Mouse (Mus musculus) midbrain, embryonic 15.5 days (tissue): ENCODE results near the gene Gje1. TPM values are rescaled to one million over a fixed set of nuclear protein-coding genes. Genes with fewer than 3 reads are reported as not detected.

Experiments used
- ATAC-seq: fragments of 200-750 bp; cut with Nextera tagmentation; replicated peaks from 2 replicates; pipeline ENCODE4 v1.8.0; 2017; ENCODE audit warnings: moderate TSS enrichment
- H3K27ac ChIP-seq: fragments of 300-500 bp; sonication (generic); 2 replicates; pipeline ENCODE4 v1.5.1; 2015; ENCODE audit warnings: mild to moderate bottlenecking, inconsistent platforms
- H3K27me3 ChIP-seq: fragments of 300-500 bp; sonication (generic); replicated peaks from 2 replicates; pipeline ENCODE4 v1.6.1; 2015; ENCODE audit warnings: inconsistent platforms
- H3K36me3 ChIP-seq: fragments of 300-500 bp; sonication (generic); replicated peaks from 2 replicates; pipeline ENCODE4 v1.6.1; 2015; ENCODE audit warnings: inconsistent platforms
- H3K4me1 ChIP-seq: fragments of 300-500 bp; sonication (generic); 2 replicates; pipeline ENCODE4 v1.6.1; 2015; ENCODE audit warnings: inconsistent platforms
- H3K4me2 ChIP-seq: fragments of 300-500 bp; sonication (generic); 2 replicates; pipeline ENCODE4 v1.6.1; 2015; ENCODE audit warnings: inconsistent platforms, mild to moderate bottlenecking, moderate library complexity
- H3K4me3 ChIP-seq: fragments of 300-500 bp; sonication (generic); 2 replicates; pipeline ENCODE4 v1.5.1; 2015; ENCODE audit warnings: mild to moderate bottlenecking, inconsistent platforms
- H3K9ac ChIP-seq: fragments of 300-500 bp; sonication (generic); 2 replicates; pipeline ENCODE4 v1.6.1; 2015; ENCODE audit warnings: mild to moderate bottlenecking, inconsistent platforms
- H3K9me3 ChIP-seq: fragments of 300-500 bp; sonication (generic); 2 replicates; pipeline ENCODE4 v1.6.1; 2016; ENCODE audit warnings: inconsistent platforms
- WGBS: fragments of 180-500 bp; shearing (Covaris S2); methylation state at CpG from one replicate; pipeline ENCODE4 v1.1.7; 2015; ENCODE audit warnings: mixed read lengths; 5-methylcytosine and 5-hydroxymethylcytosine counted together
- polyA plus RNA-seq: library from polyadenylated mRNA; unstranded; fragments of >200 nt; fragmentation: Nextera tagmentation; extraction: Ambion mirVana; gene quantifications from 2 replicates; pipeline ENCODE4 v1.2.1, GENCODE M21; 2015

Gene Gje1
- polyA plus RNA-seq: not detected in 2 replicates

GRCm38 (mm10) chr10:14718114-14718513 is at the start of gene Gje1:
Gje1 (minus strand) TSS chr10:14718214.
- no peaks in the 10 kb centered on the region for H3K36me3 ChIP-seq
- no peaks in the 10 kb centered on the region for H3K27me3 ChIP-seq
- H3K27ac ChIP-seq: no peak within 1 kb of the TSS
- ATAC-seq: no peak
- H3K9ac ChIP-seq: no peak within 1 kb of the TSS
- H3K4me1 ChIP-seq: no peaks in the 10 kb centered on the region
- no peaks in the 10 kb centered on the region for H3K9me3 ChIP-seq
- 49% methylated on average over 3 of the region's 3 CpGs for WGBS
- no peak within 1 kb of the TSS for H3K4me3 ChIP-seq
- H3K4me2 ChIP-seq: no peak within 1 kb of the TSS

DNA sequence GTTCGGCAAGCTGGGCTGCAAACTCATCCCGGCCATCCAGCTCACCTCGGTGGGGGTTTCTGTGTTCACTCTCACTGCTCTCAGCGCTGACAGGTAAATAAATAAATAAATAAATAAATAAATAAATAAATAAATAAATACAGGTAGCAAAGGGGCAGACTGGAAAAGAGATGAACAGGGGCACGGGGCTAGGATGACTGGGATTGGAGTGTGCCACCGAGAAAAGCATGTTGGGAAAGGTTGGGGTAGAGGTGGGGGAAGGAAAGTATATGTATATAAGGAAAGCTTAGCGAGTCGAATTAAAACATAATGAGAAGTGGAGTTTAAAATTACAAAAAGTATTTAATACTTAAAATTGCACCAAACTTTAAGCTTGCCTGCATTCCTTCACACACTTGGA is 42.6 kb upstream of the Gje1 start:
- H3K27ac ChIP-seq: no peak overlapping the region
- ATAC-seq: peak; percentile 66; the same call in 1 of the 2 replicates
- H3K9ac ChIP-seq: peak overlapping the region; percentile 13; the same call in 1 of the 2 replicates
- H3K4me3 ChIP-seq: peak overlapping the region; percentile 44
- WGBS: 20% methylated on average over 8 of the region's 8 CpGs
- H3K27me3 ChIP-seq: no peaks in the 10 kb centered on the region
- H3K4me1 ChIP-seq: peaks cover 10% of the 10 kb centered on the region
- no peaks in the 10 kb centered on the region for H3K36me3 ChIP-seq
- H3K9me3 ChIP-seq: no peaks in the 10 kb centered on the region
- peak overlapping the region; percentile 84 for H3K4me2 ChIP-seq

DNA sequence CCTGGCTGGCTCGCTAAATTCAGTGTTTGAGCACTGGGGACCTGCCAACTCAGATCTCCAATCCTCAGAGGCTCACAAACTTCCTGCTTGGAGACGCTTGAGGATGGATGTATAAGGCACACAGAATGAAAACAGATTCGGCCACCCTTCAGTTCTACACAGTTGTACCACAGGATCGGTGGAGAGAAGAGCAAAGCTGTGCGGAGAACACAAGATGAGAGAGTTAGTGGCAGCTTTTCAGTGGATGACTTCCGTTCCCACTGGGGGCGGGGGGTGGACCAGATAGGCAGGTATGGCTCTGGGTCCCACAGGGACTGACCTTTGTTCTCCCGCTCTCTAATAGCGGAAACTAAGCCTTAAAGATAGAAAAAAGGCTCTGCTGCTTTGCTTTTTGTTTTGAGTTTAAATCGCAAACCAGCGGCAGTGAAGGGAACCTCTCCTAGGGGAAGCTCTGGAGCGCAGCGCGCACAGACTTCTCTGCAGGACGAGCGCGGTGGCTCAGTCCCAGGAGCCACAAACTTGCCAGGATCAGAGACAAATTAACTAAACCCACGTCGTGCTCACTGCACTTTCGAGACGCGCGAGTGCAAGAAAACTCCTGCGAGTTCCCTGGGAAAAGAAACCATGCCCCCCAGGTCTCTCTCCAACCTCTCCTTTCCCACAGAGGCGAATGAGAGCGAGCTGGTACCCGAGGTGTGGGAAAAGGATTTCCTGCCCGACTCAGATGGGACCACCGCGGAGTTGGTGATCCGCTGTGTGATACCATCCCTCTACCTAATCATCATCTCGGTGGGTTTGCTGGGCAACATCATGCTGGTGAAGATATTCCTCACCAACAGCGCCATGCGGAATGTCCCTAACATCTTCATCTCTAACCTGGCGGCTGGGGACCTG is 41.9 kb upstream of the Gje1 start:
- peak; percentile 77 for ATAC-seq
- H3K4me2 ChIP-seq: peak overlapping the region; percentile 84
- H3K36me3 ChIP-seq: no peaks in the 10 kb centered on the region
- peak overlapping the region; percentile 13; the same call in 1 of the 2 replicates for H3K9ac ChIP-seq
- peaks cover 10% of the 10 kb centered on the region for H3K4me1 ChIP-seq
- H3K27me3 ChIP-seq: no peaks in the 10 kb centered on the region
- H3K9me3 ChIP-seq: no peaks in the 10 kb centered on the region
- WGBS: 1% methylated on average over 35 of the region's 35 CpGs
- peak overlapping the region; percentile 44 for H3K4me3 ChIP-seq
- H3K27ac ChIP-seq: no peak overlapping the region

GRCm38 (mm10) chr10:14734285-14734684 is 16.3 kb upstream of the Gje1 start:
- no peaks in the 10 kb centered on the region for H3K4me1 ChIP-seq
- H3K4me3 ChIP-seq: no peak overlapping the region
- 8% methylated on average over 2 of the region's 2 CpGs for WGBS
- no peak overlapping the region for H3K4me2 ChIP-seq
- H3K36me3 ChIP-seq: no peaks in the 10 kb centered on the region
- ATAC-seq: peak; percentile 73
- H3K9me3 ChIP-seq: no peaks in the 10 kb centered on the region
- H3K27ac ChIP-seq: no peak overlapping the region
- no peak overlapping the region for H3K9ac ChIP-seq
- no peaks in the 10 kb centered on the region for H3K27me3 ChIP-seq

GRCm38 (mm10) chr10:14725671-14726070 is 7.7 kb upstream of the Gje1 start:
- Histone ChIP-seq H3K36me3 (no peaks in the 10 kb centered on the region), H3K9me3 (no peaks in the 10 kb centered on the region), H3K4me3 (no peak overlapping the region), H3K4me2 (no peak overlapping the region), H3K4me1 (no peaks in the 10 kb centered on the region), H3K9ac (no peak overlapping the region), H3K27me3 (no peaks in the 10 kb centered on the region), H3K27ac (no peak overlapping the region)
- ATAC-seq: no peak
- 52% methylated on average over 9 of the region's 9 CpGs for WGBS

GRCm38 (mm10) chr10:14705072-14706066 is 12.6 kb downstream of the Gje1 start, which contains the start of the genes Vta1 and Nmbr:
Vta1 (minus strand) TSS chr10:14705560.
Nmbr (plus strand) TSS chr10:14705591.
- H3K27ac ChIP-seq: peak within 1 kb of the TSS; percentile 87
- H3K27me3 ChIP-seq: no peaks in the 10 kb centered on the region
- H3K9me3 ChIP-seq: no peaks in the 10 kb centered on the region
- ATAC-seq: peak; percentile 99
- H3K4me3 ChIP-seq: peak within 1 kb of the TSS; percentile 98
- no peaks in the 10 kb centered on the region for H3K36me3 ChIP-seq
- H3K4me1 ChIP-seq: peaks cover 20% of the 10 kb centered on the region
- WGBS: under 1% methylated on average over 50 of the region's 50 CpGs
- H3K4me2 ChIP-seq: peak within 1 kb of the TSS; percentile 63
- H3K9ac ChIP-seq: peak within 1 kb of the TSS; percentile 82

GRCm38 (mm10) chr10:14703830-14704420 is 14.1 kb downstream of the Gje1 start:
- H3K27me3 ChIP-seq: no peaks in the 10 kb centered on the region
- WGBS: 16% methylated on average over 4 of the region's 4 CpGs
- no peak for ATAC-seq

GRCm38 (mm10) chr10:14703239-14703638 is 14.8 kb downstream of the Gje1 start:
- Histone ChIP-seq H3K36me3 (no peaks in the 10 kb centered on the region), H3K9me3 (no peaks in the 10 kb centered on the region), H3K4me1 (peaks cover 20% of the 10 kb centered on the region), H3K27ac (peak overlapping the region; percentile 87; the same call in 1 of the 2 replicates), H3K27me3 (no peaks in the 10 kb centered on the region), H3K4me2 (peak overlapping the region; percentile 63), H3K9ac (0 out of 2 replicates have a peak overlapping the region, but pooled peaks have one; percentile 18), H3K4me3 (peak overlapping the region; percentile 98; the same call in 1 of the 2 replicates)
- 11% methylated on average over 1 of the region's 1 CpGs for WGBS
- ATAC-seq: no peak

More at GRCm38 (mm10) chr10:14703830-14704420, 14.1 kb downstream of the Gje1 start:
- peak overlapping the region; percentile 63 for H3K4me2 ChIP-seq
- H3K9ac ChIP-seq: peak overlapping the region; percentile 82
- H3K27ac ChIP-seq: peak overlapping the region; percentile 87; the same call in 1 of the 2 replicates
- H3K9me3 ChIP-seq: no peaks in the 10 kb centered on the region
- H3K4me3 ChIP-seq: peak overlapping the region; percentile 98
- H3K36me3 ChIP-seq: no peaks in the 10 kb centered on the region
- peaks cover 20% of the 10 kb centered on the region for H3K4me1 ChIP-seq

GRCm38 (mm10) chr10:14690349-14690748 is 27.7 kb downstream of the Gje1 start:
- Histone ChIP-seq H3K4me1 (no peaks in the 10 kb centered on the region), H3K27me3 (no peaks in the 10 kb centered on the region), H3K36me3 (peaks cover 3% of the 10 kb centered on the region; the same call in 1 of the 2 replicates), H3K4me3 (no peak overlapping the region), H3K4me2 (no peak overlapping the region), H3K27ac (no peak overlapping the region), H3K9ac (no peak overlapping the region), H3K9me3 (no peaks in the 10 kb centered on the region)
- ATAC-seq: no peak
- 52% methylated on average over 3 of the region's 3 CpGs for WGBS

DNA sequence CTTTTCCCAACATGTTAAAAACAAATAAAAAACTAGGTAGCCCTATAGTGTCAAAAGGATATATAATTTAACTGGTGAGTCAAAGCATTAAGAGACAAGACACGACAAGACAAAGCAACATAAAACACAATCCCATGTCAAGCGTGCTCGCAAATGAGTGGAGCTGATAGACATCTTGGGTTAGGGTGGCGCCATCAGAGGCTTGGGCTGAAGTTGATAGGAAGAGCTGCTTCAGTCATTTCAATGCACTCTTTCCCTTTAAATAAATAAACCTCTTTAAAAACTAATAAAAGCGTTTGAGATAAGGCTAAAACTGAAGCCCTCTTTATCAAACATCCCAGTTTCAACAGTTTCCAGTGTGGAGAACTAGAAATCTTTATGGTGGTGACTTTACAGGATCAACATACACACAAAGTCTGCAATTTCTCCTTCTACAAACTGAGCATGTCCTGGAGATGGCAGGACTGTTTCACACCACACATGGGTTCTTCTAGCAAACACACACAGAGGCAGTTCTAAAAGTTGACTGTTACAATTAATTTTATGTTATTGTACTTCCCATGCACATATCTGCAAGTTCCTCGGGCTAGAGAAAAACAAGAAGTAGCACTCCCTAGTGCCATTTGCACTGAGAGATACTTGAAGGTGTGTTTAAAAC is 29.1 kb downstream of the Gje1 start:
- WGBS: 92% methylated on average over 6 of the region's 6 CpGs
- H3K36me3 ChIP-seq: peaks cover 3% of the 10 kb centered on the region; the same call in 1 of the 2 replicates
- H3K27me3 ChIP-seq: no peaks in the 10 kb centered on the region
- no peaks in the 10 kb centered on the region for H3K9me3 ChIP-seq
- H3K27ac ChIP-seq: no peak overlapping the region
- H3K4me3 ChIP-seq: no peak overlapping the region
- no peak overlapping the region for H3K9ac ChIP-seq
- H3K4me2 ChIP-seq: no peak overlapping the region
- ATAC-seq: no peak
- no peaks in the 10 kb centered on the region for H3K4me1 ChIP-seq

DNA sequence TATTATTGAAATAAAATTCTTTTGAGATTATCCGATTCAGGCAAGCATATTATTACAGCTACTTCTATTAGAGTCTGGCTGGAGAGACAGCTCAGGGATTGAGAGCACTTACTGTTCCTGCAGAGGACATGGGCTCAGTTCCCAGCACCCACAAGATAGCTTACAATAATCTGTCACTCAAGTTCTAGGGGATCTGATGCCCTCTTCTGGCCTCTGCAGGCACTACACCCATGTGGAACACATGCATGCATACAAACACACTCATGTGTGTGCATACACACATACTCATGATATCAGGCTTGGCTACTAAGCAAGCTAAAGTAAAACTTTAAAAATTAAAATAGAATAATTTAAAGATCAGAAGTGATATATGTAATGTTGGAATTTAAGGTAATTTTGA is 32.4 kb downstream of the Gje1 start:
- Histone ChIP-seq H3K27ac (no peak overlapping the region), H3K9ac (no peak overlapping the region), H3K4me2 (no peak overlapping the region), H3K4me1 (no peaks in the 10 kb centered on the region), H3K4me3 (no peak overlapping the region), H3K27me3 (no peaks in the 10 kb centered on the region), H3K9me3 (no peaks in the 10 kb centered on the region), H3K36me3 (peaks cover 3% of the 10 kb centered on the region)
- no peak for ATAC-seq
- WGBS: 94% methylated on average over 1 of the region's 1 CpGs
